Mouse (Mus musculus): Measurements from ENCODE around the gene Vmn1r1. TPM values are rescaled to one million over a fixed set of nuclear protein-coding genes. Genes with fewer than 3 reads are reported as not detected.

The Vmn1r1 gene
- total and polyA plus RNA-seq, 3 experiments = not detected

- dilution Hi-C loops (cut with MboI; ENCODE audit: extremely low pct_ligation_motif_present, extremely low pct_unique_long_range_greater_than_20kb, low sequenced_read_pairs) (no loop called here), in situ Hi-C loops (cut with MboI; ENCODE audit: low pct_ligation_motif_present, low pct_unique_long_range_greater_than_20kb, low sequenced_read_pairs) (no loop called here)
- Histone ChIP-seq H3K9me3 (replicated peaks; ENCODE audit: low read length) (no peaks in the 10 kb centered on the region), H3K36me3 (replicated peaks in 1 of 2; ENCODE audit: control insufficient read depth in 1 of 2, insufficient read depth in 1 of 2, low read length in 1 of 2) (no peaks in the 10 kb centered on the region), H3K79me2 (replicated peaks; ENCODE audit: control insufficient read depth, extremely low read depth, insufficient read depth, poor library complexity, severe bottlenecking) (no peaks in the 10 kb centered on the region), H3K4me2 (ENCODE audit: insufficient read depth, low read depth, poor library complexity, severe bottlenecking) (no peak overlapping the region), H3K9ac (ENCODE audit: insufficient read depth, low read depth) (no peak overlapping the region), H3K4me3 (replicated peaks in 1 of 3; ENCODE audit: low read depth in 2 of 3, low read length in 2 of 3, poor library complexity in 1 of 3) (no peak overlapping the region), H3K4me1 (ENCODE audit: control insufficient read depth in 1 of 2, insufficient read depth in 2 of 2) (no peaks in the 10 kb centered on the region), H3K27me3 (replicated peaks) (peaks cover 11% of the 10 kb centered on the region), H3K27ac (ENCODE audit: insufficient read depth, low read depth) (no peak overlapping the region)
- DNase-seq (ENCODE audit: extremely low read depth) = no peak
- TF ChIP-seq NELFE (IDR thresholded peaks at IDR 0.05; ENCODE audit: low read depth, low read length) (no peak), CHD2 (IDR thresholded peaks at IDR 0.05; ENCODE audit: low read length) (no peak), RCOR1 (conservative IDR thresholded peaks at IDR 0.05; ENCODE audit: low read depth, low read length) (no peak), BHLHE40 (IDR thresholded peaks at IDR 0.05; ENCODE audit: low read depth, low read length) (no peak), CHD1 (IDR thresholded peaks at IDR 0.05; ENCODE audit: low read depth, low read length) (no peak), E2F4 (IDR thresholded peaks at IDR 0.05; ENCODE audit: insufficient replicate concordance, low read depth, low read length) (no peak), POLR2A (IDR thresholded peaks at IDR 0.05; ENCODE audit: low read depth, low read length) (no peak), ELF1 (IDR thresholded peaks at IDR 0.05; ENCODE audit: low read depth, low read length) (no peak), NRF1 (IDR thresholded peaks at IDR 0.05; ENCODE audit: low read depth, low read length) (no peak), MXI1 (IDR thresholded peaks at IDR 0.05; ENCODE audit: low read depth, low read length) (no peak), EP300 (IDR thresholded peaks at IDR 0.05; ENCODE audit: low read length) (no peak), MYC (IDR thresholded peaks at IDR 0.05; ENCODE audit: low read depth, low read length) (no peak), USF2 (conservative IDR thresholded peaks at IDR 0.05; ENCODE audit: low read depth, low read length) (no peak), RAD21 (IDR thresholded peaks at IDR 0.05; ENCODE audit: low read depth, low read length) (no peak), JUN (IDR thresholded peaks at IDR 0.05; ENCODE audit: insufficient read depth, low read depth, low read length) (no peak)
Measured at GRCm38 (mm10) chr1:182162951-182163350, 1.3 kb downstream of the Vmn1r1 start.

GRCm38 (mm10) chr1:182159575-182159974, 4.7 kb downstream of the Vmn1r1 start:
- H3K27me3 ChIP-seq (replicated peaks) = peaks cover 1% of the 10 kb centered on the region
- no peak overlapping the region for H3K4me2 ChIP-seq (ENCODE audit: insufficient read depth, low read depth, poor library complexity, severe bottlenecking)
- H3K36me3 ChIP-seq (replicated peaks in 1 of 2; ENCODE audit: control insufficient read depth in 1 of 2, insufficient read depth in 1 of 2, low read length in 1 of 2) = no peaks in the 10 kb centered on the region
- dilution Hi-C loops (cut with MboI; ENCODE audit: extremely low pct_ligation_motif_present, extremely low pct_unique_long_range_greater_than_20kb, low sequenced_read_pairs) (no loop called here), in situ Hi-C loops (cut with MboI; ENCODE audit: low pct_ligation_motif_present, low pct_unique_long_range_greater_than_20kb, low sequenced_read_pairs) (no loop called here)
- H3K79me2 ChIP-seq (replicated peaks; ENCODE audit: control insufficient read depth, extremely low read depth, insufficient read depth, poor library complexity, severe bottlenecking) = no peaks in the 10 kb centered on the region
- no peak for DNase-seq (ENCODE audit: extremely low read depth)
- no peak overlapping the region for H3K9ac ChIP-seq (ENCODE audit: insufficient read depth, low read depth)
- no peak overlapping the region for H3K4me3 ChIP-seq (replicated peaks in 1 of 3; ENCODE audit: low read depth in 2 of 3, low read length in 2 of 3, poor library complexity in 1 of 3)
- H3K4me1 ChIP-seq (ENCODE audit: control insufficient read depth in 1 of 2, insufficient read depth in 2 of 2) = peaks cover 0 to 3% of the 10 kb centered on the region in 2 experiments; a peak in 2 of 4 replicates
- TF ChIP-seq JUN (IDR thresholded peaks at IDR 0.05; ENCODE audit: insufficient read depth, low read depth, low read length) (no peak), TBP (conservative IDR thresholded peaks at IDR 0.05; ENCODE audit: low read depth, low read length) (no peak), BHLHE40 (IDR thresholded peaks at IDR 0.05; ENCODE audit: low read depth, low read length) (no peak), ZMIZ1 (IDR thresholded peaks at IDR 0.05; ENCODE audit: low read depth, low read length) (no peak), ZKSCAN1 (IDR thresholded peaks at IDR 0.05; ENCODE audit: borderline replicate concordance, low read depth, low read length) (no peak), E2F4 (IDR thresholded peaks at IDR 0.05; ENCODE audit: insufficient replicate concordance, low read depth, low read length) (no peak), USF2 (conservative IDR thresholded peaks at IDR 0.05; ENCODE audit: low read depth, low read length) (no peak), TCF12 (IDR thresholded peaks at IDR 0.05; ENCODE audit: low read depth, low read length) (no peak), ETS1 (conservative IDR thresholded peaks at IDR 0.05; ENCODE audit: low read depth, low read length) (no peak), NRF1 (IDR thresholded peaks at IDR 0.05; ENCODE audit: low read depth, low read length) (no peak), USF1 (IDR thresholded peaks at IDR 0.05; ENCODE audit: low read depth, low read length) (no peak), JUND (conservative IDR thresholded peaks at IDR 0.05; ENCODE audit: low read depth, low read length) (no peak), MXI1 (IDR thresholded peaks at IDR 0.05; ENCODE audit: low read depth, low read length) (no peak), MYC (IDR thresholded peaks at IDR 0.05; ENCODE audit: low read depth, low read length) (no peak), EP300 (IDR thresholded peaks at IDR 0.05; ENCODE audit: low read length) (no peak), MEF2A (IDR thresholded peaks at IDR 0.05; ENCODE audit: borderline replicate concordance, low read depth, low read length) (no peak), ZNF384 (IDR thresholded peaks at IDR 0.05; ENCODE audit: low read depth, low read length) (no peak)
- H3K27ac ChIP-seq (ENCODE audit: insufficient read depth, low read depth) = no peak overlapping the region
- no peaks in the 10 kb centered on the region for H3K9me3 ChIP-seq (replicated peaks; ENCODE audit: low read length)

Measured in CH12.LX (cell line).